Mouse (Mus musculus): ENCODE measurements around the gene Rftn1. TPM values are rescaled to one million over a fixed set of nuclear protein-coding genes. Genes with fewer than 3 reads are reported as not detected.

The Rftn1 gene
- 11.2 and 13.8 TPM in 2 replicates for polyA plus RNA-seq (2014; fragmentation: Nextera tagmentation; extraction: Ambion mirVana)

- Histone ChIP-seq H3K9me3 (replicated peaks; ENCODE audit: control insufficient read depth, low read length) (no peaks in the 10 kb centered on the region), H3K4me2 (peak within 1 kb of the TSS; percentile 96), H3K27me3 (ENCODE audit: control insufficient read depth, insufficient read depth, low read length) (peaks cover 21% of the 10 kb centered on the region), H3K4me3 (ENCODE audit: low read depth, low read length) (peak within 1 kb of the TSS; percentile 71), H3K27ac (ENCODE audit: low read depth, low read length) (no peak within 1 kb of the TSS), H3K9ac (ENCODE audit: low read depth, low read length) (peak within 1 kb of the TSS; percentile 77), H3K36me3 (ENCODE audit: control insufficient read depth, insufficient read depth, low read length) (no peaks in the 10 kb centered on the region), H3K4me1 (ENCODE audit: control insufficient read depth, insufficient read depth, low read length) (no peaks in the 10 kb centered on the region)
- ATAC-seq (replicated peaks; ENCODE audit: insufficient number of reproducible peaks, low FRiP score, low TSS enrichment), result peak; percentile 66
- under 1% methylated on average over 65 of the region's 79 CpGs for WGBS (ENCODE audit: insufficient replicate concordance)
These were observed at the start of gene Rftn1 for GRCm38 (mm10) chr17:50190131-50191015. Rftn1 (minus strand) TSS chr17:50190674.

- no peak for ATAC-seq (replicated peaks; ENCODE audit: insufficient number of reproducible peaks, low FRiP score, low TSS enrichment)
These were observed 47.5 kb upstream of the Rftn1 start for GRCm38 (mm10) chr17:50237818-50238610.

GRCm38 (mm10) chr17:50237436-50237709, 46.9 kb upstream of the Rftn1 start:
- no peak for ATAC-seq (replicated peaks; ENCODE audit: insufficient number of reproducible peaks, low FRiP score, low TSS enrichment)
- no peaks in the 10 kb centered on the region for H3K36me3 ChIP-seq (ENCODE audit: control insufficient read depth, insufficient read depth, low read length)
- no peak overlapping the region for H3K27ac ChIP-seq (ENCODE audit: low read depth, low read length)
- 5% methylated on average over 8 of the region's 8 CpGs for WGBS (ENCODE audit: insufficient replicate concordance)
- no peak overlapping the region for H3K9ac ChIP-seq (ENCODE audit: low read depth, low read length)
- H3K27me3 ChIP-seq (ENCODE audit: control insufficient read depth, insufficient read depth, low read length), result peaks cover 3% of the 10 kb centered on the region
- H3K9me3 ChIP-seq (replicated peaks; ENCODE audit: control insufficient read depth, low read length), result no peaks in the 10 kb centered on the region
- H3K4me1 ChIP-seq (ENCODE audit: control insufficient read depth, insufficient read depth, low read length), result no peaks in the 10 kb centered on the region
- no peak overlapping the region for H3K4me3 ChIP-seq (ENCODE audit: low read depth, low read length)
- H3K4me2 ChIP-seq, result no peak overlapping the region

More at GRCm38 (mm10) chr17:50237818-50238610, 47.5 kb upstream of the Rftn1 start:
- Histone ChIP-seq H3K36me3 (ENCODE audit: control insufficient read depth, insufficient read depth, low read length) (no peaks in the 10 kb centered on the region), H3K27ac (ENCODE audit: low read depth, low read length) (no peak overlapping the region), H3K9me3 (replicated peaks; ENCODE audit: control insufficient read depth, low read length) (no peaks in the 10 kb centered on the region), H3K4me3 (ENCODE audit: low read depth, low read length) (no peak overlapping the region), H3K4me2 (no peak overlapping the region), H3K4me1 (ENCODE audit: control insufficient read depth, insufficient read depth, low read length) (no peaks in the 10 kb centered on the region), H3K9ac (ENCODE audit: low read depth, low read length) (no peak overlapping the region), H3K27me3 (ENCODE audit: control insufficient read depth, insufficient read depth, low read length) (peaks cover 3% of the 10 kb centered on the region)
- 51% methylated on average over 11 of the region's 11 CpGs for WGBS (ENCODE audit: insufficient replicate concordance)

GRCm38 (mm10) chr17:50236702-50237435, 46.4 kb upstream of the Rftn1 start:
- WGBS (ENCODE audit: insufficient replicate concordance), result 49% methylated on average over 9 of the region's 9 CpGs
- no peaks in the 10 kb centered on the region for H3K9me3 ChIP-seq (replicated peaks; ENCODE audit: control insufficient read depth, low read length)
- no peak overlapping the region for H3K27ac ChIP-seq (ENCODE audit: low read depth, low read length)
- 0 out of 2 replicates have a peak, but pooled peaks have one; percentile 14 for ATAC-seq (replicated peaks; ENCODE audit: insufficient number of reproducible peaks, low FRiP score, low TSS enrichment)
- H3K4me2 ChIP-seq, result no peak overlapping the region
- H3K9ac ChIP-seq (ENCODE audit: low read depth, low read length), result no peak overlapping the region
- peaks cover 3% of the 10 kb centered on the region for H3K27me3 ChIP-seq (ENCODE audit: control insufficient read depth, insufficient read depth, low read length)
- no peaks in the 10 kb centered on the region for H3K36me3 ChIP-seq (ENCODE audit: control insufficient read depth, insufficient read depth, low read length)
- H3K4me1 ChIP-seq (ENCODE audit: control insufficient read depth, insufficient read depth, low read length), result no peaks in the 10 kb centered on the region
- no peak overlapping the region for H3K4me3 ChIP-seq (ENCODE audit: low read depth, low read length)

- Histone ChIP-seq H3K27me3 (ENCODE audit: control insufficient read depth, insufficient read depth, low read length) (peaks cover 3% of the 10 kb centered on the region), H3K9ac (ENCODE audit: low read depth, low read length) (no peak overlapping the region), H3K4me1 (ENCODE audit: control insufficient read depth, insufficient read depth, low read length) (no peaks in the 10 kb centered on the region), H3K4me2 (no peak overlapping the region), H3K36me3 (ENCODE audit: control insufficient read depth, insufficient read depth, low read length) (no peaks in the 10 kb centered on the region), H3K4me3 (ENCODE audit: low read depth, low read length) (no peak overlapping the region), H3K27ac (ENCODE audit: low read depth, low read length) (no peak overlapping the region), H3K9me3 (replicated peaks; ENCODE audit: control insufficient read depth, low read length) (no peaks in the 10 kb centered on the region)
- no peak for ATAC-seq (replicated peaks; ENCODE audit: insufficient number of reproducible peaks, low FRiP score, low TSS enrichment)
- WGBS (ENCODE audit: insufficient replicate concordance), result 62% methylated on average over 13 of the region's 13 CpGs
These were observed 45.6 kb upstream of the Rftn1 start for GRCm38 (mm10) chr17:50235943-50236701.

GRCm38 (mm10) chr17:50233956-50234355, 43.5 kb upstream of the Rftn1 start:
- no peak for ATAC-seq (replicated peaks; ENCODE audit: insufficient number of reproducible peaks, low FRiP score, low TSS enrichment)
- no peak overlapping the region for H3K4me2 ChIP-seq
- H3K4me3 ChIP-seq (ENCODE audit: low read depth, low read length), result no peak overlapping the region
- no peaks in the 10 kb centered on the region for H3K36me3 ChIP-seq (ENCODE audit: control insufficient read depth, insufficient read depth, low read length)
- no peaks in the 10 kb centered on the region for H3K4me1 ChIP-seq (ENCODE audit: control insufficient read depth, insufficient read depth, low read length)
- H3K9me3 ChIP-seq (replicated peaks; ENCODE audit: control insufficient read depth, low read length), result no peaks in the 10 kb centered on the region
- no peak overlapping the region for H3K27ac ChIP-seq (ENCODE audit: low read depth, low read length)
- WGBS (ENCODE audit: insufficient replicate concordance), result 79% methylated on average over 5 of the region's 5 CpGs
- no peak overlapping the region for H3K9ac ChIP-seq (ENCODE audit: low read depth, low read length)
- H3K27me3 ChIP-seq (ENCODE audit: control insufficient read depth, insufficient read depth, low read length), result peaks cover 3% of the 10 kb centered on the region; the same call in 1 of the 2 replicates

- Histone ChIP-seq H3K4me3 (ENCODE audit: low read depth, low read length) (no peak overlapping the region), H3K9ac (ENCODE audit: low read depth, low read length) (no peak overlapping the region), H3K36me3 (ENCODE audit: control insufficient read depth, insufficient read depth, low read length) (no peaks in the 10 kb centered on the region), H3K27ac (ENCODE audit: low read depth, low read length) (no peak overlapping the region), H3K9me3 (replicated peaks; ENCODE audit: control insufficient read depth, low read length) (no peaks in the 10 kb centered on the region), H3K4me2 (no peak overlapping the region), H3K4me1 (ENCODE audit: control insufficient read depth, insufficient read depth, low read length) (no peaks in the 10 kb centered on the region), H3K27me3 (ENCODE audit: control insufficient read depth, insufficient read depth, low read length) (peaks cover 1% of the 10 kb centered on the region; the same call in 1 of the 2 replicates)
- ATAC-seq (replicated peaks; ENCODE audit: insufficient number of reproducible peaks, low FRiP score, low TSS enrichment), result no peak
- WGBS (ENCODE audit: insufficient replicate concordance), result 88% methylated on average over 11 of the region's 11 CpGs
These were observed 42.3 kb upstream of the Rftn1 start for GRCm38 (mm10) chr17:50232821-50233220.

GRCm38 (mm10) chr17:50231206-50231605, 40.7 kb upstream of the Rftn1 start:
- H3K36me3 ChIP-seq (ENCODE audit: control insufficient read depth, insufficient read depth, low read length), result no peaks in the 10 kb centered on the region
- no peak overlapping the region for H3K9ac ChIP-seq (ENCODE audit: low read depth, low read length)
- 86% methylated on average over 8 of the region's 8 CpGs for WGBS (ENCODE audit: insufficient replicate concordance)
- ATAC-seq (replicated peaks; ENCODE audit: insufficient number of reproducible peaks, low FRiP score, low TSS enrichment), result no peak
- H3K4me2 ChIP-seq, result no peak overlapping the region
- H3K4me1 ChIP-seq (ENCODE audit: control insufficient read depth, insufficient read depth, low read length), result no peaks in the 10 kb centered on the region
- no peak overlapping the region for H3K27ac ChIP-seq (ENCODE audit: low read depth, low read length)
- no peaks in the 10 kb centered on the region for H3K27me3 ChIP-seq (ENCODE audit: control insufficient read depth, insufficient read depth, low read length)
- H3K4me3 ChIP-seq (ENCODE audit: low read depth, low read length), result no peak overlapping the region
- no peaks in the 10 kb centered on the region for H3K9me3 ChIP-seq (replicated peaks; ENCODE audit: control insufficient read depth, low read length)
